Mouse (Mus musculus) CH12F3 (cell line): ENCODE data around the gene Mterf1a.

Experiments used
- in situ Hi-C: fragments of 300-500 bp; cut with MboI; formaldehyde crosslinking; loops from 2 replicates; pipeline ENCODE4 v1.14.3; 2020; ENCODE audit warnings: low sequenced_read_pairs

Mterf1a gene

GRCm38 (mm10) chr5:3845026-3845425, 48.7 kb downstream of the Mterf1a start, which contains the start of gene Lrrd1:
Gene Lrrd1 (plus strand): TSS chr5:3845173.
- in situ Hi-C loops = no loop called here
